Mouse (Mus musculus) liver, postnatal 0 days (tissue): ENCODE results near the gene Cfap74.

ENCODE experiments used
- CTCF ChIP-seq: sonication (generic); IDR thresholded peaks from 2 replicates; pipeline ENCODE4 v1.5.1; 2016; ENCODE audit warnings: antibody characterized with exemption, low read depth
- EP300 ChIP-seq: IDR thresholded peaks from 2 replicates; pipeline ENCODE4 v1.6.1; 2016; ENCODE audit warnings: antibody characterized with exemption, low read depth, mild to moderate bottlenecking

DNA sequence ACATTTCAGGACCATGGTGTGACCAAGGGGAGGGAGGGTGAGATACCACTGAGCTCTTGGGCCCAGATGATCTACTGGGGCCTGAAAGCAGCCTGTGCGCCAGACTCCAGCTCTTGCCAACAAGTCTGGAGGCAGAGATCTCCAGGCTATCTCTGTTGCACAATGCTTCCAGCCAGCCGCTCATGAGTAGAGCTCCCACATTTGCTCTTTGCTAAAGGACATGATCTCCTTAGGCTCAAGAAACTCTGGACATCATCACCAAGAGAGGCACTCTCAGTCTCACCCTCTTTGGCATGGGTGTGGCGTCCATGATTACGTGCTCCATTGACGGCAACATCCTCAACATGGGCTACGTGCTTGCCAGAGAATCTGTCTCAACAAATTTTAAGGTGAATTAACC lies 54.6 kb downstream of the Cfap74 start:
- TF ChIP-seq CTCF (no peak), EP300 (no peak)
